Mouse (Mus musculus) kidney, postnatal 0 days (tissue): Measurements from ENCODE around the gene 1700025C18Rik. TPM values are rescaled to one million over a fixed set of nuclear protein-coding genes. Genes with fewer than 3 reads are reported as not detected.
A peak's percentile ranks its signal among the peaks of the same experiment; 100 is the strongest.

Source experiments
- ATAC-seq: fragments of 200-750 bp; cut with Nextera tagmentation; replicated peaks from 2 replicates; pipeline ENCODE4 v1.8.0; 2017; ENCODE audit warnings: low read depth, moderate number of reproducible peaks, moderate TSS enrichment, moderate library complexity; ENCODE audit not compliant: low FRiP score
- DNase-seq: peaks from one replicate; pipeline ENCODE4 v3.0.0-alpha.2; 2016; ENCODE audit warnings: low spot score
- H3K27ac ChIP-seq: fragments of 300-500 bp; sonication (generic); 2 replicates; pipeline ENCODE4 v1.5.1; 2014; ENCODE audit warnings: mild to moderate bottlenecking
- H3K27me3 ChIP-seq: fragments of 300-500 bp; sonication (generic); 2 replicates; pipeline ENCODE4 v1.6.1; 2014; ENCODE audit warnings: low read length, mixed read lengths; ENCODE audit not compliant: insufficient read depth
- H3K36me3 ChIP-seq: fragments of 300-500 bp; sonication (generic); 2 replicates; pipeline ENCODE4 v1.6.1; 2014; ENCODE audit warnings: low read length, mixed read lengths; ENCODE audit not compliant: insufficient read depth
- H3K4me1 ChIP-seq: fragments of 300-500 bp; sonication (generic); replicated peaks from 2 replicates; pipeline ENCODE4 v1.6.1; 2014; ENCODE audit warnings: antibody characterized with exemption, low read length, mixed read lengths; ENCODE audit not compliant: insufficient read depth
- H3K4me2 ChIP-seq: fragments of 300-500 bp; sonication (generic); 2 replicates; pipeline ENCODE4 v1.6.1; 2014; ENCODE audit warnings: mild to moderate bottlenecking, low read length, moderate library complexity, mixed read lengths
- H3K4me3 ChIP-seq: fragments of 300-500 bp; sonication (generic); replicated peaks from 2 replicates; pipeline ENCODE4 v1.5.1; 2014; ENCODE audit warnings: low read depth, low read length
- H3K9ac ChIP-seq: fragments of 300-500 bp; sonication (generic); 2 replicates; pipeline ENCODE4 v1.6.1; 2014; ENCODE audit warnings: low read depth, low read length
- H3K9me3 ChIP-seq: fragments of 300-500 bp; sonication (generic); replicated peaks from 2 replicates; pipeline ENCODE4 v1.6.1; 2016; ENCODE audit warnings: low read length, inconsistent platforms, mixed read lengths
- CTCF ChIP-seq: IDR thresholded peaks from 2 replicates; pipeline ENCODE4 v1.5.1; 2016; ENCODE audit warnings: antibody characterized with exemption, low read depth, mild to moderate bottlenecking, moderate library complexity
- WGBS: fragments of 180-500 bp; shearing (Covaris S2); extraction: QIAGEN DNeasy Blood & Tissue Kit; methylation state at CpG from one replicate; pipeline ENCODE4 v1.1.7; 2014; 5-methylcytosine and 5-hydroxymethylcytosine counted together
- polyA plus RNA-seq: library from polyadenylated mRNA; unstranded; fragments of >200 nt; fragmentation: Nextera tagmentation; extraction: Ambion mirVana; gene quantifications from 2 replicates; pipeline ENCODE4 v1.2.1, GENCODE M21; 2015

Gene 1700025C18Rik
- polyA plus RNA-seq, 1 experiment from 2014 or later: not detected

GRCm38 (mm10) chr2:165059961-165060360, 30.6 kb downstream of the 1700025C18Rik start:
- Histone ChIP-seq H3K9ac (no peak overlapping the region), H3K36me3 (no peaks in the 10 kb centered on the region), H3K27me3 (no peaks in the 10 kb centered on the region), H3K9me3 (no peaks in the 10 kb centered on the region), H3K4me3 (no peak overlapping the region), H3K27ac (no peak overlapping the region), H3K4me2 (no peak overlapping the region), H3K4me1 (peaks cover 8% of the 10 kb centered on the region)
- ATAC-seq (no peak), DNase-seq (no peak)
- 90% methylated on average over 4 of the region's 4 CpGs for WGBS
- no peak for TF ChIP-seq CTCF

- 83% methylated on average over 14 of the region's 14 CpGs for WGBS
- no peak for ATAC-seq
Observed at GRCm38 (mm10) chr2:165056377-165057085, 34.0 kb downstream of the 1700025C18Rik start.

GRCm38 (mm10) chr2:165055905-165056304, 34.6 kb downstream of the 1700025C18Rik start:
- Histone ChIP-seq H3K4me2 (peak overlapping the region; percentile 55), H3K27me3 (no peaks in the 10 kb centered on the region), H3K9ac (peak overlapping the region; percentile 41; the same call in 1 of the 2 replicates), H3K36me3 (no peaks in the 10 kb centered on the region), H3K4me3 (peak overlapping the region; percentile 44), H3K9me3 (no peaks in the 10 kb centered on the region), H3K4me1 (peaks cover 8% of the 10 kb centered on the region), H3K27ac (peak overlapping the region; percentile 56; the same call in 1 of the 2 replicates)
- 6% methylated on average over 7 of the region's 7 CpGs for WGBS
- no peak for TF ChIP-seq CTCF
- ATAC-seq: peak; percentile 49; the same call in 1 of the 2 replicates
- DNase-seq: peak; percentile 47

More at GRCm38 (mm10) chr2:165056377-165057085, 34.0 kb downstream of the 1700025C18Rik start:
- Histone ChIP-seq H3K27ac (no peak overlapping the region), H3K4me1 (peaks cover 8% of the 10 kb centered on the region), H3K9me3 (no peaks in the 10 kb centered on the region), H3K27me3 (no peaks in the 10 kb centered on the region), H3K4me3 (peak overlapping the region; percentile 44; the same call in 1 of the 2 replicates), H3K4me2 (peak overlapping the region; percentile 55), H3K9ac (no peak overlapping the region), H3K36me3 (no peaks in the 10 kb centered on the region)
- TF ChIP-seq CTCF: no peak
- DNase-seq: no peak

GRCm38 (mm10) chr2:165054888-165055852, 35.4 kb downstream of the 1700025C18Rik start, which contains the start of gene Cd40:
Gene Cd40, plus strand, starts transcription at chr2:165055627.
- Histone ChIP-seq H3K4me1 (peaks cover 8% of the 10 kb centered on the region), H3K27me3 (no peaks in the 10 kb centered on the region), H3K36me3 (no peaks in the 10 kb centered on the region), H3K27ac (peak within 1 kb of the TSS; percentile 56; the same call in 1 of the 2 replicates), H3K9me3 (no peaks in the 10 kb centered on the region), H3K4me3 (peak within 1 kb of the TSS; percentile 44), H3K9ac (peak within 1 kb of the TSS; percentile 41; the same call in 1 of the 2 replicates), H3K4me2 (peak within 1 kb of the TSS; percentile 55)
- no peak for TF ChIP-seq CTCF
- 12% methylated on average over 25 of the region's 25 CpGs for WGBS
- peak; percentile 89 for DNase-seq
- peak; percentile 66; the same call in 1 of the 2 replicates for ATAC-seq

GRCm38 (mm10) chr2:165051566-165051965, 39.0 kb downstream of the 1700025C18Rik start:
- H3K4me1 ChIP-seq: peaks cover 5% of the 10 kb centered on the region
- ATAC-seq (no peak), DNase-seq (no peak)
- H3K27me3 ChIP-seq: no peaks in the 10 kb centered on the region
- H3K27ac ChIP-seq: no peak overlapping the region
- no peak for TF ChIP-seq CTCF
- no peaks in the 10 kb centered on the region for H3K9me3 ChIP-seq
- H3K9ac ChIP-seq: no peak overlapping the region
- no peak overlapping the region for H3K4me3 ChIP-seq
- H3K36me3 ChIP-seq: no peaks in the 10 kb centered on the region
- WGBS: 55% methylated on average over 11 of the region's 11 CpGs
- no peak overlapping the region for H3K4me2 ChIP-seq
